9 mouse cellular contexts compared by ENCODE assay signal in the genomic region with DNA sequence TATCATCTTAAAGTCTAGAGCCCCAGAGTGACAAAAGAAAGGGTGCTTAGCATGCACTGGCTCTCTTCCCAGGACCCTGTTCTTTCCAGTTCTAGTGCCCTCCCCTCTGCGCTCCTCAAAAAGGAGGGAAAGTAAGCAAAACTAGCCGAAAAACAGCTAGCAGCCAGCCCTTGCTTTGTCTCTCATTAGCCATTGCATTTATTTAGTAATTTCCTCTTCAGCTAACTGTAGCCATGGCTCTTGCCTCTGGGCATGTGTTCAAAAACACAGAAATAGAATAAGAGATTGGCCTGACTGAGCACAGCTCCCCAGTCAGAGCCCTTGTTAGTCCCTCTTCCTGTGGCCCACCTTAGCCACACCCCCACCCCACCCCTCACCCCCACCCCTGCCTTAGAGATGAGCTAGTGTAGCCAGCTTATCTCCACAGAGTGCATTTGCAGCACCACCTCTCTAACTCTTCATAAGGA.
DNase-seq lines count a peak whose midpoint lies in the region; ATAC-seq and TF ChIP-seq lines count a peak whose summit lies in the region.
"Had no signal": no experiment of that assay in that cellular context is flagged by ENCODE, and none has a peak within 500 bp of the region (broad histone marks: within the 10 kb centered on the region; RNA-seq: fewer than 3 reads in every experiment).

No protein-coding gene starts in this region.

- DNase-seq in 416B (ENCODE audit: low read depth): peak; percentile 55
- peak; percentile 36 for DNase-seq in brain, embryonic 18.5 days (ENCODE audit: low read depth, low spot score)
- DNase-seq in lung, embryonic 14.5 days: peak; percentile 39
- DNase-seq in ovary, postnatal 36 days (ENCODE audit: low spot score): no peak
- no peak for DNase-seq in spleen, adult 12 weeks (ENCODE audit: low spot score)
- no peak for DNase-seq in urinary bladder, postnatal 14 days (ENCODE audit: low spot score)
- DNase-seq in adipocyte (ENCODE audit: low spot score): no peak

- peak overlapping the region; percentile 78 for H3K27ac ChIP-seq in heart, embryonic 15.5 days
- H3K27ac ChIP-seq in lung, embryonic 14.5 days (ENCODE audit: low read depth): 0 out of 2 replicates have a peak overlapping the region, but pooled peaks have one; percentile 7
- H3K27ac ChIP-seq: embryonic facial prominence, embryonic 13.5 days had no signal

- TF ChIP-seq CTCF in lung, embryonic 14.5 days (IDR thresholded peaks at IDR 0.05; ENCODE audit: low read depth): no peak

- no peak overlapping the region for H3K9ac ChIP-seq in heart, embryonic 15.5 days
- no peak overlapping the region for H3K9ac ChIP-seq in lung, embryonic 14.5 days
- H3K9ac ChIP-seq: embryonic facial prominence, embryonic 13.5 days had no signal

- H3K4me3 ChIP-seq in heart, embryonic 15.5 days: no peak overlapping the region
- H3K4me3 ChIP-seq in lung, embryonic 14.5 days (ENCODE audit: low read depth, low read length): no peak overlapping the region
- H3K4me3 ChIP-seq: embryonic facial prominence, embryonic 13.5 days had no signal

- H3K27me3 ChIP-seq in heart, embryonic 15.5 days: no peaks in the 10 kb centered on the region
- H3K27me3 ChIP-seq in lung, embryonic 14.5 days (ENCODE audit: insufficient read depth, low read length): no peaks in the 10 kb centered on the region
- H3K27me3 ChIP-seq: embryonic facial prominence, embryonic 13.5 days had no signal

- 53% methylated on average over 2 of the region's 2 CpGs for WGBS in heart, embryonic 15.5 days
- WGBS in lung, embryonic 14.5 days: 52% methylated on average over 2 of the region's 2 CpGs

- H3K4me2 ChIP-seq in heart, embryonic 15.5 days: no peak overlapping the region; the same call in 1 of the 2 replicates
- H3K4me2 ChIP-seq in lung, embryonic 14.5 days: no peak overlapping the region
- H3K4me2 ChIP-seq: embryonic facial prominence, embryonic 13.5 days had no signal

- peaks cover 5% of the 10 kb centered on the region; the same call in 1 of the 2 replicates for H3K36me3 ChIP-seq in heart, embryonic 15.5 days
- no peaks in the 10 kb centered on the region for H3K36me3 ChIP-seq in lung, embryonic 14.5 days (ENCODE audit: insufficient read depth)

- no peaks in the 10 kb centered on the region for H3K9me3 ChIP-seq in heart, embryonic 15.5 days (replicated peaks)
- no peaks in the 10 kb centered on the region for H3K9me3 ChIP-seq in lung, embryonic 14.5 days (ENCODE audit: low read depth, low read length)
- H3K9me3 ChIP-seq: embryonic facial prominence, embryonic 13.5 days had no signal

- peaks cover 21% of the 10 kb centered on the region for H3K4me1 ChIP-seq in heart, embryonic 15.5 days (replicated peaks)
- H3K4me1 ChIP-seq in lung, embryonic 14.5 days (ENCODE audit: insufficient read depth): no peaks in the 10 kb centered on the region

- ATAC-seq in heart, embryonic 15.5 days (replicated peaks; ENCODE audit: insufficient number of reproducible peaks, insufficient read depth, low FRiP score, low read depth): peak; percentile 66
- peak; percentile 63; the same call in 1 of the 2 replicates for ATAC-seq in lung, embryonic 14.5 days (ENCODE audit: insufficient read depth)

Comparison
In these comparisons a context has a peak if more than half of its experiments do, and no peak if none do; other contexts are left out.
1. DNase-seq: peak in 416B (single experiment), brain, embryonic 18.5 days (single experiment) and lung, embryonic 14.5 days (single experiment); none in ovary, postnatal 36 days (single experiment), spleen, adult 12 weeks (single experiment), urinary bladder, postnatal 14 days (single experiment) and adipocyte (single experiment).